19 mouse cellular contexts compared by ENCODE assay signal in genomic region chr13:101538110-101538509, GRCm38 (mm10).
DNase-seq lines count a peak whose midpoint lies in the region; ATAC-seq lines count a peak whose summit lies in the region.
"Had no signal": no experiment of that assay in that cellular context is flagged by ENCODE, and none has a peak within 500 bp of the region (broad histone marks: within the 10 kb centered on the region; RNA-seq: fewer than 3 reads in every experiment).

No protein-coding gene starts in this region.

- no peak overlapping the region for H3K27ac ChIP-seq in midbrain, embryonic 15.5 days
- no peak overlapping the region for H3K27ac ChIP-seq in forebrain, embryonic 10.5 days
- H3K27ac ChIP-seq: heart, embryonic 15.5 days; limb, embryonic 15.5 days; liver, embryonic 15.5 days; stomach, postnatal 0 days had no signal

- peaks cover 10% of the 10 kb centered on the region for H3K4me1 ChIP-seq in midbrain, embryonic 15.5 days
- peaks cover 40% of the 10 kb centered on the region for H3K4me1 ChIP-seq in forebrain, embryonic 10.5 days

- no peaks in the 10 kb centered on the region for H3K27me3 ChIP-seq in midbrain, embryonic 15.5 days (replicated peaks)
- no peaks in the 10 kb centered on the region for H3K27me3 ChIP-seq in forebrain, embryonic 10.5 days (ENCODE audit: poor library complexity, severe bottlenecking)
- H3K27me3 ChIP-seq: CH12.LX; heart, embryonic 15.5 days; megakaryocyte, embryonic 14.5 days had no signal

- peak; percentile 31 for ATAC-seq in common myeloid progenitor, adult 5-6 weeks (replicated peaks; ENCODE audit: low read depth, poor library complexity, severe bottlenecking)
- ATAC-seq in midbrain, embryonic 15.5 days (replicated peaks), result no peak
- ATAC-seq: midbrain, embryonic 16.5 days had no signal

- peak; percentile 58 for DNase-seq in CD4-positive, CD25-positive, alpha-beta regulatory T cell, adult 2 months (ENCODE audit: low read depth, low spot score)
- peak; percentile 61 for DNase-seq in naive thymus-derived CD4-positive, alpha-beta T cell, adult 2 months (ENCODE audit: low read depth)
- DNase-seq in thymus, postnatal 4 days, result peak; percentile 45
- no peak for DNase-seq in layer of hippocampus, adult 11-12 months (ENCODE audit: low spot score)
- DNase-seq in forebrain, embryonic 10.5 days (ENCODE audit: extremely low spot score, low spot score), result no peak
- DNase-seq: cerebellum, adult 11 months; cerebellum, postnatal 25 days; kidney, adult 2 months; kidney, postnatal 14 days; right cerebral cortex, postnatal 25 days had no signal

- H3K9me3 ChIP-seq in midbrain, embryonic 15.5 days, result no peaks in the 10 kb centered on the region
- no peaks in the 10 kb centered on the region for H3K9me3 ChIP-seq in forebrain, embryonic 10.5 days
- H3K9me3 ChIP-seq: heart, embryonic 15.5 days; limb, embryonic 15.5 days; liver, embryonic 15.5 days; megakaryocyte, embryonic 14.5 days had no signal

- no peak overlapping the region for H3K4me2 ChIP-seq in midbrain, embryonic 15.5 days
- H3K4me2 ChIP-seq: heart, embryonic 15.5 days; limb, embryonic 15.5 days; liver, embryonic 15.5 days had no signal

- WGBS in midbrain, embryonic 15.5 days, result 88% methylated on average over 1 of the region's 1 CpGs
- WGBS in forebrain, embryonic 10.5 days, result 88% methylated on average over 1 of the region's 1 CpGs

- H3K36me3 ChIP-seq in midbrain, embryonic 15.5 days (replicated peaks), result no peaks in the 10 kb centered on the region
- H3K36me3 ChIP-seq in forebrain, embryonic 10.5 days (replicated peaks), result no peaks in the 10 kb centered on the region
- H3K36me3 ChIP-seq: heart, embryonic 15.5 days; limb, embryonic 15.5 days; liver, embryonic 15.5 days had no signal

- no peak overlapping the region for H3K4me3 ChIP-seq in midbrain, embryonic 15.5 days
- H3K4me3 ChIP-seq in forebrain, embryonic 10.5 days, result no peak overlapping the region
- H3K4me3 ChIP-seq: heart, embryonic 15.5 days; limb, embryonic 15.5 days; liver, embryonic 15.5 days; megakaryocyte, embryonic 14.5 days had no signal

- no peak overlapping the region for H3K9ac ChIP-seq in midbrain, embryonic 15.5 days
- H3K9ac ChIP-seq: heart, embryonic 15.5 days; limb, embryonic 15.5 days; liver, embryonic 15.5 days had no signal

Comparison
In these comparisons a context has a peak if more than half of its experiments do, and no peak if none do; other contexts are left out.
1. DNase-seq: peak in CD4-positive, CD25-positive, alpha-beta regulatory T cell, adult 2 months (single experiment), naive thymus-derived CD4-positive, alpha-beta T cell, adult 2 months (single experiment) and thymus, postnatal 4 days (single experiment); none in layer of hippocampus, adult 11-12 months (single experiment) and forebrain, embryonic 10.5 days (single experiment).